Mouse (Mus musculus): ENCODE results near the gene Gm13199.
A peak's percentile ranks its signal among the peaks of the same experiment; 100 is the strongest.

The Gm13199 gene

GRCm38 (mm10) chr2:5862834-5863233 lies at the start of gene Gm13199:
TSS of gene Gm13199 (minus strand) at chr2:5862934.
- no peak for ATAC-seq (ENCODE audit: low TSS enrichment)

GRCm38 (mm10) chr2:5911282-5911965 lies 48.7 kb upstream of the Gm13199 start:
- ATAC-seq (ENCODE audit: low TSS enrichment): no peak

DNA sequence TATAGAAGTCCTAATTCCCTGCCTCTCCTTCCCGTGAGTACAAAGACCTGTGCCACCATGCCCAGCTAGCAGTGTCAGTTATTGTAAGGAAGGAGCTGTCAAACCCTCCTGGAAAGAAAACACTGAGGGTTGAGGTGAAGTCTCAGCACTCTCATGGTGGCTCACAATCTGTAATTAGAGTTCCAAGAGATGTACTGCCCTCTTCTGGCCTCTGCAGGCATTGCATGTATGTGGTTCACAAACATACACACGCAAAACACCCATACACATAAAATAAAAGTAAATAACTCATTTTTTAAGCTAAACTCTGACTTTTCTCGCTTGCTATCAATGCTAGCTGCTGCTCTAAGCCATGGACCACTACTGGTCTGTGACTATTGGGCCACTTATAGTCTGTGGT lies 43.9 kb upstream of the Gm13199 start:
- ATAC-seq (ENCODE audit: low TSS enrichment): no peak

DNA sequence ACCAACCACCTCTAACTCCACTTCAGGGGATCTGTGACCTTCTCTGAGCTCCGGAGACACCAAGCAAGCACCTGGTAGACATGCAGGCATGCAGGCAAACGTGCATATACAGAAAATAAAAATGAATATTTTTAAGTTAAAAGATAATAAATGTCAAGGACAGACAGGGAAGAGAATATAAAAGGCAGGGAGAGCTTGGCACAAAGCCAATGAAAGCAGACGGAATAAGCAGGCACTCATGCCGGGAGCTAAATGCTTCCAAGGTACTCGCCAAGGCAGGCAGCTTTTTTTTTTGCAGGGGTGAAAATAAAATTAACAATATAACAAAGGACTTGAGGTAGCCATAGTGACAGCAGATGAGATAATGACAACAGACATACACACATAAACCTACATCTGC lies 43.4 kb upstream of the Gm13199 start:
- ATAC-seq (ENCODE audit: low TSS enrichment): no peak

GRCm38 (mm10) chr2:5900145-5900544 lies 37.4 kb upstream of the Gm13199 start:
- no peak; the same call in 1 of the 2 replicates for ATAC-seq (ENCODE audit: low TSS enrichment)

- ATAC-seq (ENCODE audit: low TSS enrichment): peak; percentile 94
Measured at GRCm38 (mm10) chr2:5894843-5895570, 32.3 kb upstream of the Gm13199 start, which contains the start of gene Sec61a2. TSS of gene Sec61a2 (minus strand) at chr2:5895432.

DNA sequence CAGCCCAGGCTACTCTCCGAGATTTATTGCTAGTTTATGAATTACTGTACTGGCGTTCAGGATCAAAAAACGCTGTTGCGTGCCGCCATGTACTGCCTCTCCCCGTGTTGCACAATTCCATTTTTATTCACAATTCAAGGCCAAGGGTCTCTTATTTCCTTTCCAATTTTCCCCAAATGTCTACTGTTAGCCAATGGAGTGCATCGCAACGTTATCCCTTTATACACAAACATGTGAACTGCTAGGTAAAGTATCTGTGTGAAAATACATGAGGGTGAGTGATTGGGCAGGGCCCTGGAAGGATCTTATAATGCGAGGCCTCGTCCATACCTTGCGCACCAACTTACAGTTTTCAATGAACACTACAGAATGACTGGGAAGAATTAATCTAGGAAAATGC lies 31.6 kb upstream of the Gm13199 start:
- ATAC-seq (ENCODE audit: low TSS enrichment): no peak

- peak; percentile 93 for ATAC-seq (ENCODE audit: low TSS enrichment)
Measured at GRCm38 (mm10) chr2:5889412-5889811, 26.7 kb upstream of the Gm13199 start.

DNA sequence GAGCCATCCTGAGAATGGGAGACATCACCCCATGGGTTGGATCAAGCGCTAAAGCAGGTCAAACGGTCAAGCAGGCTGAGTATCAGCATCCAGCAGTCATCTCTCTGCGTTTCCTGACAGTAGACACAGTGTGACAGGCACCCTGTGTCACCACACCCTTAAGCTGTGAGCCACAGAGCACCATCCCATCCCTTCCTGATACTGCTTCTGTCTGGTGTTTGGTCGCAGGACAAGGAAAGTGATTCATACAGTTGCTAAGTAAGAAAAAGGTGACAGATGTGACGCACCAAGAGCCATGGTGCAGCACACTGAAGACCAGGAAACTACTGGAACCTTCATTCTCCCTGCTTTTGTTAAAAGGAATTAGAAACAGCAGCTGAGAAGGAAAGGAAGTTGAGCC lies 26.1 kb upstream of the Gm13199 start:
- ATAC-seq (ENCODE audit: low TSS enrichment): peak; percentile 11; the same call in 1 of the 2 replicates

DNA sequence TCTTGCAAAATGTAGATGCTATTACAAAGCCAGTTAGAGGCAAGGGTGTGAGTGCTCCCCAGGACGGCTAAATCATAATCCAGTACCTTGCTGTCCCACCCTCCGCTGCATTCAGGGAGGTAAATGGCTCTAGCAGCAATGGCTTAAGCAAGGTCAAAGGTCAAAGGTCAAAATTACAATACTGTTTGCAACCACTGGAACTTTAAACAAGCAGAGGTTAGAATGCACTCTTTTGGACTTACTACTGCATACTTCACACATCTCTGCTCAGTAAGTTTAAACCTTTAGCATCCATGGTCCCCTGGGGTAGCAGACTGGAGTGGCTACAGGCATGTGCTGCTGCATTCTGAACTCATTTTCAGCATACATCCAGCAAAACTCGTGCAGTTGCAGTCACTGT lies 14.7 kb upstream of the Gm13199 start:
- no peak for ATAC-seq (ENCODE audit: low TSS enrichment)

- ATAC-seq (ENCODE audit: low TSS enrichment): no peak
Measured at GRCm38 (mm10) chr2:5869746-5870145, 7.0 kb upstream of the Gm13199 start.

GRCm38 (mm10) chr2:5867681-5868080 lies 4.9 kb upstream of the Gm13199 start:
- peak; percentile 52; the same call in 1 of the 2 replicates for ATAC-seq (ENCODE audit: low TSS enrichment)

- no peak; the same call in 1 of the 2 replicates for ATAC-seq (ENCODE audit: low TSS enrichment)
Measured at GRCm38 (mm10) chr2:5851866-5852265, 10.9 kb downstream of the Gm13199 start.

GRCm38 (mm10) chr2:5851116-5851515 lies 11.6 kb downstream of the Gm13199 start:
- ATAC-seq (ENCODE audit: low TSS enrichment): no peak

DNA sequence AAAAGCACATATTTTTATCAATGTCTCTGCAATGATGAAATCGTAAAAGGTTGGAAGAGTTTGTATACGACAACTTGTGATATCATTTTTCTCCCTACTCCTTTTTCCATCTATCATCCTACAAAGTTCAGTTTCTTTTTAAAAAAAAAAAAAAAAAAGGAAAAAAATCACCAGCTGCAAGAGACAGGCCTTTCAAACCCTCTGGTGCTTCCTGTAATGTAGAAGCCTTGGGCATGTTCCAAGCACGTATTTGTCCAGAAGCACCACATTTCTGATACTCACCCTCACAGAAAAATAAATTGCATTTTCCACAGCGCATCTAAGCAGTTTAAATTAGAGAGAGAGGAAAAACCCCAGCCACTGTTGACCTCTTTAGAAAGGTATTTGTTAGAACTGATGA lies 16.9 kb downstream of the Gm13199 start:
- no peak for ATAC-seq (ENCODE audit: low TSS enrichment)

DNA sequence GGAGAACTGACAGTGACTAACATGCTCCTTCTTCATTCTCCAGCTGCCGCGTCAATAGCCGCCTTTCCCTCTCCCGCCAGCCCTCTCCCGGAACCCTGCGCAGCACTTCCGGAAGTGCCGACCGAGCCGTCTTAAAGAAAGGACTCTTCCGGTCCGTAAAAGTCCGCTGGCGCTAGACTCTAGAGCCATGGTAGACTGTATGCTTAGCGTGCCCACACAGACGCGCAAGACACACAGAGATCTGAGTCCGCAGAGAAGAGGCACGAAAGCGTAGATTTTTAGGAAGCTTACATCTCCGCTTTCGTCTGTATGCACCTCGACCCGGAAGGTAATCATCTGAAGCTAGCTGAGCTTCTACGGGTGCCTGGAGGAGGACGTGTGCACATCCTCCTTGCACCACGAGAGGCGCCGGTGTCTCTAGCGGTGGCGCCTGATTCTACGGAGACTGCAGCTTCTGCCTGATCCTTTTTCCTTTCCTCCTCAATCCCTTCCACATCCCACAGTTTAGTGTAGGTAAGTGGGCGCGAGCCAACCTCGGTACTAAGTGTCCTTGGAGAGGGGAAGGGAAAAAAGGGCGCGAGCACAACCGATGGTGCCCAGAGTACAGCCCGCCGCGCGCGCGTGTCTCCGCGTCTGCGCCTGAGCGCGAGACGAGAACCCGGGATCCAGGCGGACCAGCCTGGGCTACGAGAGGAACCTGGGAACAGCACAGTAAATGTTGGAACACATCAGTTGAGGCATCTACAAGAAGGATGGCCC lies 17.7 kb downstream of the Gm13199 start, which contains the start of the genes Nudt5 and Cdc123:
Gene Nudt5, plus strand, starts transcription at position 147 of the 759 bp plus-strand sequence.
Gene Cdc123, minus strand, starts transcription at position 292 of the 759 bp plus-strand sequence.
- peak; percentile 95 for ATAC-seq (ENCODE audit: low TSS enrichment)

GRCm38 (mm10) chr2:5844181-5844872 lies 18.4 kb downstream of the Gm13199 start:
- peak; percentile 35 for ATAC-seq (ENCODE audit: low TSS enrichment)

DNA sequence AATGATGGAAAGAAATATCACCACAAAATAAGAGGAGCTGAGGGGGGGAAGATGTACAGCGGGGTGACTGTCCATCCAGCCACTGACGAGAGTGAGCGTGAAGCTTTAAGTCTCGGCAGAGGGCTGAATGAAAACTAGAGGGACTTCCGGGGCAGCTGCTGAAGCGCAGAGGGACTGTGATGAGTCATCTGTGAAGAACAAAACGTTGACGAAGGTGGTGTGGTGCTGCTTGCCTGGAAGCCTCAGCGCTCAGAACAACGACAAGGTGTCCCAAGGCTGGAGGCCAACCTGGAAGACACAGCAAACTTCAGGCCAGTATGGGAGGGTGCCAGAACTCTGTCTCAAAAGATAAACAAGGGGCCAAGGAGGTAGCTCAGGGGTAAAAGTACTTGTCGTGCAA lies 21.9 kb downstream of the Gm13199 start:
- no peak for ATAC-seq (ENCODE audit: low TSS enrichment)

GRCm38 (mm10) chr2:5825265-5825913 lies 37.3 kb downstream of the Gm13199 start:
- ATAC-seq (ENCODE audit: low TSS enrichment): no peak

GRCm38 (mm10) chr2:5824685-5825084 lies 38.0 kb downstream of the Gm13199 start:
- ATAC-seq (ENCODE audit: low TSS enrichment): no peak

DNA sequence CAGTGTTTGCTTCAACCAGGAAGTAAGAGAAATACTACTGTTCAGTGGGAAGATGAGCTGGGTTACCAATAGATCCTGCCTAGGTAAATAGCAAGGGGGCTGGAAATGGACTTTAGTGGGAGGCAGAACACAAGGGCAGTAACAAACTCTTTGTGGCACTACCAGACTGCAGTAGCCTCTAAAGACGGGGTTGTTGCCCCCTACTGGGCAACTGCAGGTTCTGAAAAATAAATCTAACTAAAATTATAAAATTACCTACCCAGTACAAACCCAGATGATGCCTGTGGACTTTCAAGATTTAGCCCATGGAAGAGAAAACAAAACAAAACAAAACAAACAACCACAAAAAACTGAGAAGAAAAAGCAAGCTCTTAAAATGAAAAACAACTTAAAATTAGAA lies 38.5 kb downstream of the Gm13199 start:
- ATAC-seq (ENCODE audit: low TSS enrichment): no peak

Data from frontal cortex, adult (tissue).